Mouse (Mus musculus) ES-E14 (cell line): ENCODE results near the gene Map4k3. TPM values are rescaled to one million over a fixed set of nuclear protein-coding genes. Genes with fewer than 3 reads are reported as not detected.

Experiments
- DNase-seq: peaks from one replicate; pipeline ENCODE4 v3.0.0-alpha.2; 2013; ENCODE audit warnings: low read depth, low spot score
- H3K27ac ChIP-seq: 2 replicates; pipeline ENCODE4 v1.5.1; 2012; ENCODE audit warnings: low read depth, mild to moderate bottlenecking, low read length, moderate library complexity, mixed read lengths; ENCODE audit not compliant: poor library complexity, insufficient read depth, severe bottlenecking
- H3K36me3 ChIP-seq: 2 replicates; pipeline ENCODE4 v1.6.1; 2012; ENCODE audit warnings: mild to moderate bottlenecking, low read length, moderate library complexity, mixed read lengths; ENCODE audit not compliant: control insufficient read depth, poor library complexity, insufficient read depth, severe bottlenecking
- H3K4me1 ChIP-seq, 2 experiments: fragments of 150-350 bp in 1 of 2; sonication (generic) in 1 of 2; 2 replicates each; pipeline ENCODE4 v1.6.1; 2012; ENCODE audit warnings: low read length in 2 of 2, mild to moderate bottlenecking in 1 of 2, mixed read lengths in 1 of 2; ENCODE audit not compliant: control insufficient read depth in 2 of 2, insufficient read depth in 2 of 2, poor library complexity in 1 of 2
- H3K4me3 ChIP-seq, 2 experiments: fragments of 150-350 bp in 1 of 2; sonication (generic) in 1 of 2; 2 replicates each; pipeline ENCODE4 v1.5.1; 2012; ENCODE audit warnings: low read length in 2 of 2, low read depth in 1 of 2, mild to moderate bottlenecking in 1 of 2, mixed read lengths in 1 of 2; ENCODE audit not compliant: insufficient read depth in 1 of 2, poor library complexity in 1 of 2, severe bottlenecking in 1 of 2
- H3K9ac ChIP-seq: 2 replicates; pipeline ENCODE4 v1.6.1; 2012; ENCODE audit warnings: low read depth, mild to moderate bottlenecking, low read length, mixed read lengths; ENCODE audit not compliant: poor library complexity, insufficient read depth, severe bottlenecking
- H3K9me3 ChIP-seq: fragments of 150-350 bp; sonication (generic); 2 replicates; pipeline ENCODE4 v1.6.1; 2012; ENCODE audit warnings: low read depth, mild to moderate bottlenecking, low read length; ENCODE audit not compliant: control insufficient read depth, insufficient read depth
- CHD2 ChIP-seq: IDR thresholded peaks from 2 replicates; pipeline ENCODE4 v1.6.1; 2014; ENCODE audit warnings: mild to moderate bottlenecking, low read depth, low read length, inconsistent platforms
- HCFC1 ChIP-seq: IDR thresholded peaks from 2 replicates; pipeline ENCODE4 v1.6.1; 2012; ENCODE audit warnings: low read length, inconsistent platforms, borderline replicate concordance; ENCODE audit not compliant: insufficient read depth
- MAFK ChIP-seq: IDR thresholded peaks from 2 replicates; pipeline ENCODE4 v1.6.1; 2014; ENCODE audit warnings: mild to moderate bottlenecking, low read depth, low read length, inconsistent platforms; ENCODE audit not compliant: insufficient read depth
- ZC3H11A ChIP-seq: IDR thresholded peaks from 2 replicates; pipeline ENCODE4 v1.6.1; 2012; ENCODE audit warnings: low read depth, mild to moderate bottlenecking, inconsistent platforms, low read length, borderline replicate concordance
- ZNF384 ChIP-seq: IDR thresholded peaks from 2 replicates; pipeline ENCODE4 v1.6.1; 2012; ENCODE audit warnings: low read depth, low read length, inconsistent platforms
- in situ Hi-C, 2 experiments: fragments of 600-800 bp; cut with MboI; formaldehyde crosslinking; loops; one replicate each; pipeline ENCODE4 v1.15.1; 2025; ENCODE audit warnings: low sequenced_read_pairs in 2 of 2, inconsistent platforms in 1 of 2; ENCODE audit not compliant: unreplicated experiment in 2 of 2
- total RNA-seq: library from RNA; depleted of rRNA; stranded (reverse); fragments of 300-350 nt; gene quantifications from 2 replicates; pipeline ENCODE4 v1.2.3, GENCODE M21; 2012

Gene Map4k3
- total RNA-seq, 1 experiment = 22.3 TPM

DNA sequence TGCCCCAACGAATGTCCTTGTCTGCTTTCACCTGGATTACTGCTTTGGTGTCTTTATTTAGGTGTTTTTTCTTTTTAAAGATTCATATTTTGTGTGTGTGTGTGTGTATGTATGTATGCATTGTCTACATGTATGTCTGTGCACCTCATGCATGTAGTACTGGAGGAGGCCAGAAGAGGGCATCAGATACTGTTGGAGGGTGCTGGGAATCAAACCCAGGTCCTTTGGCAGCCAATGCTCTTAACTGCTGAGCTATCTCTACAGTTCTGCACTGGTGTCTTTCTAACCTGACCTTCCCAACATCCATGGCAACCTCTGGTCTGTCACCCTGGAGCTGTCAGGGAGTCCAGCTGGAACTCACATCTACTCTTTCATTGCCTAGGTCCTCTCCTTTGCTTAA, 41.8 kb upstream of the Map4k3 start:
- Histone ChIP-seq H3K27ac (no peak overlapping the region), H3K9ac (no peak overlapping the region), H3K9me3 (no peaks in the 10 kb centered on the region), H3K4me1 (no peaks in the 10 kb centered on the region), H3K36me3 (no peaks in the 10 kb centered on the region), H3K4me3 (no peak overlapping the region)
- DNase-seq = no peak
- TF ChIP-seq HCFC1 (no peak), CHD2 (no peak), ZC3H11A (peak; percentile 81; the same call in 1 of the 2 replicates)
- in situ Hi-C loops = no loop called here

DNA sequence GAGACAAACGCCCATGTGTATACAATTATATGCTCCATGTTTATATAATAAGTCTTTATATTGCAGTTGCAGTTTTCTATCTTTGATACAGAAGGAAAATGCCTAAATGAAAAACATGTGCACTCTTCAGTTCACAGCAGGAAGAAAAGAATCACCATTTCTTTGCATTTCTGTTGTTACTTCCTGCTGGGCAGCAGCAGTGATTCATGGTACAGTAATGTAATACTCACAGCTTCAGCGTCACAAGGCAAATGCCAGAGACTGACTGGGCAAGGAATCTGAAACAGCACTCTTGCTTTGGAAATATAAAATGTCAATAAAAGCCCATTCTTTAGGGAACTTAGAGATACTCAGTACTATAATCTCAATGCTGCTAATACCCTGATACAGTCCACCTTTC, 36.9 kb upstream of the Map4k3 start:
- Histone ChIP-seq H3K9ac (no peak overlapping the region), H3K27ac (no peak overlapping the region), H3K9me3 (no peaks in the 10 kb centered on the region), H3K36me3 (no peaks in the 10 kb centered on the region), H3K4me1 (peaks cover 0 to 4% of the 10 kb centered on the region in 2 experiments; a peak in 1 of 4 replicates), H3K4me3 (no peak overlapping the region)
- in situ Hi-C loops = no loop called here
- DNase-seq = no peak
- TF ChIP-seq MAFK (no peak), CHD2 (no peak), ZNF384 (no peak), ZC3H11A (no peak), HCFC1 (no peak)

DNA sequence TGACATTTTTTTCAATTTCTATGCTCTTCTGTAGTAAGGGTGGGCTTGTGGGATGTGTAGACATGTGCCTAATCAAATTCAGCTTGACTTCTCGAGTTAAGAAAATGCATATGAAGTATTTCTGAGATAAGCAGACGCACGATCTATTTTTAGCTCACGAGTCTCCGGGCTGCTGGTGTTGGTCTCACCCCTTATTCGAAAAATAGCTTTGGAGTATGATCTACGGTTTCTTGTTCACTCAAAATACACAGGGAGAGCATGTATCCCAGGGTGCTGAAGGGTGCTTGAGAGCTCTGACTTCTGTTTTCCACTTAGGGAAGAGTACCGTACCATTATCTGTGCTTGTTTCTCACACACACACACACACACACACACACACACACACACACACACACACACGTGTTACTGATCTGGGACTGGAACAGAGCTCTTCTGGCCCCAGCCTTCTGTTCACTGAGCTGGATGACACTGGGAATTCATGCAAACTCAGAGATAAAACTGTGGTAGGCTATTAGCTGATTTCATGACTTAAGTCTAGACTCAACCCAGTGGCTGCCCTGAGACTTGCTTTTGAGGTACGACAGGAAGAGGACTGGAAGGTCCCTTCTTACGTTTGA, 34.9 kb upstream of the Map4k3 start:
- no peak overlapping the region for H3K27ac ChIP-seq
- no peaks in the 10 kb centered on the region for H3K9me3 ChIP-seq
- no peak for TF ChIP-seq MAFK
- TF ChIP-seq HCFC1 = no peak
- in situ Hi-C loops = no loop called here
- H3K9ac ChIP-seq = no peak overlapping the region
- no peak for DNase-seq
- H3K4me3 ChIP-seq = no peak overlapping the region
- H3K4me1 ChIP-seq = peaks cover 0 to 4% of the 10 kb centered on the region in 2 experiments; a peak in 1 of 4 replicates
- H3K36me3 ChIP-seq = no peaks in the 10 kb centered on the region

- Histone ChIP-seq H3K36me3 (no peaks in the 10 kb centered on the region), H3K4me1 (peaks cover 0 to 4% of the 10 kb centered on the region in 2 experiments; a peak in 1 of 4 replicates), H3K27ac (no peak overlapping the region), H3K9ac (no peak overlapping the region), H3K4me3 (no peak overlapping the region), H3K9me3 (no peaks in the 10 kb centered on the region)
- in situ Hi-C loops = no loop called here
- DNase-seq = no peak
- TF ChIP-seq ZNF384 (no peak), CHD2 (no peak), ZC3H11A (no peak), MAFK (no peak), HCFC1 (no peak)
Measured at GRCm38 (mm10) chr17:80762391-80763040, 34.2 kb upstream of the Map4k3 start.
